ENCODE assay signal across 20 mouse cellular contexts in genomic region chr10:93696001-93696400, GRCm38 (mm10). TPM values are rescaled to one million over a fixed set of nuclear protein-coding genes. Genes with fewer than 3 reads are reported as not detected.
A peak's percentile ranks its signal among the peaks of the same experiment; 100 is the strongest.
DNase-seq lines count a peak whose midpoint lies in the region; ATAC-seq and TF ChIP-seq lines count a peak whose summit lies in the region.
"Had no signal": no experiment of that assay in that cellular context is flagged by ENCODE, and none has a peak within 500 bp of the region (broad histone marks: within the 10 kb centered on the region; RNA-seq: fewer than 3 reads in every experiment).

No protein-coding gene starts in this region.

- H3K4me3 ChIP-seq in lung, embryonic 14.5 days (ENCODE audit: low read depth, low read length) = no peak overlapping the region
- H3K4me3 ChIP-seq in lung, postnatal 0 days (ENCODE audit: low read depth, low read length) = no peak overlapping the region
- H3K4me3 ChIP-seq in intestine, postnatal 0 days (ENCODE audit: low read depth, low read length) = no peak overlapping the region
- H3K4me3 ChIP-seq: embryonic facial prominence, embryonic 10.5 days; heart, adult 2 months; hindbrain, embryonic 12.5 days; left cerebral cortex, adult 2 months; limb, embryonic 15.5 days; liver, embryonic 15.5 days; midbrain, embryonic 12.5 days had no signal

- DNase-seq in cerebellum, adult 11-12 months = peak; percentile 31
- DNase-seq in cerebellum, postnatal 4 days (ENCODE audit: low spot score in 2 of 2) = no peak
- no peak for DNase-seq in lung, embryonic 14.5 days
- no peak for DNase-seq in lung, postnatal 0 days (ENCODE audit: low spot score)
- peak; percentile 56 to 57 for DNase-seq in cerebellum, postnatal 14 days
- peak; percentile 44 for DNase-seq in testis, postnatal 14 days (ENCODE audit: low spot score)
- DNase-seq in adipocyte (ENCODE audit: low spot score) = no peak
- DNase-seq: adrenal gland, postnatal 36 days; gastrocnemius, postnatal 14 days; heart, adult 2 months; kidney, adult 18-20 months; left cerebral cortex, postnatal 4 days; lung, postnatal 14 days had no signal

- 65% methylated on average over 4 of the region's 4 CpGs for WGBS in lung, embryonic 14.5 days
- WGBS in lung, postnatal 0 days = 56% methylated on average over 4 of the region's 4 CpGs
- WGBS in intestine, postnatal 0 days = 88% methylated on average over 4 of the region's 4 CpGs

- H3K9ac ChIP-seq in lung, embryonic 14.5 days = no peak overlapping the region
- H3K9ac ChIP-seq in lung, postnatal 0 days (replicated peaks; ENCODE audit: low read depth) = no peak overlapping the region
- no peak overlapping the region for H3K9ac ChIP-seq in intestine, postnatal 0 days (ENCODE audit: low read depth, low read length)
- H3K9ac ChIP-seq: hindbrain, embryonic 12.5 days; limb, embryonic 15.5 days; liver, embryonic 15.5 days; midbrain, embryonic 12.5 days had no signal

- H3K36me3 ChIP-seq in lung, embryonic 14.5 days (ENCODE audit: insufficient read depth) = no peaks in the 10 kb centered on the region
- H3K36me3 ChIP-seq in lung, postnatal 0 days (ENCODE audit: insufficient read depth, low read length) = no peaks in the 10 kb centered on the region
- H3K36me3 ChIP-seq in intestine, postnatal 0 days (ENCODE audit: control insufficient read depth, insufficient read depth) = no peaks in the 10 kb centered on the region
- H3K36me3 ChIP-seq: embryonic facial prominence, embryonic 10.5 days; hindbrain, embryonic 12.5 days; limb, embryonic 15.5 days; liver, embryonic 15.5 days; midbrain, embryonic 12.5 days had no signal

- no peaks in the 10 kb centered on the region for H3K9me3 ChIP-seq in lung, embryonic 14.5 days (ENCODE audit: low read depth, low read length)
- no peaks in the 10 kb centered on the region for H3K9me3 ChIP-seq in lung, postnatal 0 days (ENCODE audit: low read length)
- no peaks in the 10 kb centered on the region for H3K9me3 ChIP-seq in intestine, postnatal 0 days (ENCODE audit: control insufficient read depth)
- H3K9me3 ChIP-seq: embryonic facial prominence, embryonic 10.5 days; hindbrain, embryonic 12.5 days; limb, embryonic 15.5 days; liver, embryonic 15.5 days; midbrain, embryonic 12.5 days had no signal

- no peaks in the 10 kb centered on the region for H3K27me3 ChIP-seq in lung, embryonic 14.5 days (ENCODE audit: insufficient read depth, low read length)
- no peaks in the 10 kb centered on the region for H3K27me3 ChIP-seq in lung, postnatal 0 days (replicated peaks; ENCODE audit: insufficient read depth, low read length)
- no peaks in the 10 kb centered on the region for H3K27me3 ChIP-seq in intestine, postnatal 0 days (replicated peaks; ENCODE audit: control insufficient read depth, insufficient read depth, low read length)
- H3K27me3 ChIP-seq: hindbrain, embryonic 12.5 days; limb, embryonic 15.5 days; liver, embryonic 15.5 days; midbrain, embryonic 12.5 days had no signal

- no peaks in the 10 kb centered on the region; the same call in 1 of the 2 replicates for H3K4me1 ChIP-seq in lung, embryonic 14.5 days (ENCODE audit: insufficient read depth)
- H3K4me1 ChIP-seq in lung, postnatal 0 days (ENCODE audit: insufficient read depth, low read depth, low read length) = peaks cover 3% of the 10 kb centered on the region; the same call in 1 of the 2 replicates
- no peaks in the 10 kb centered on the region for H3K4me1 ChIP-seq in intestine, postnatal 0 days (replicated peaks; ENCODE audit: control insufficient read depth, insufficient read depth, low read length)
- H3K4me1 ChIP-seq: limb, embryonic 15.5 days had no signal

- TF ChIP-seq EP300 in lung, postnatal 0 days (IDR thresholded peaks at IDR 0.05) = no peak

- no peak for TF ChIP-seq CTCF in lung, embryonic 14.5 days (IDR thresholded peaks at IDR 0.05; ENCODE audit: low read depth)
- no peak for TF ChIP-seq CTCF in lung, postnatal 0 days (IDR thresholded peaks at IDR 0.05)
- TF ChIP-seq CTCF in intestine, postnatal 0 days (IDR thresholded peaks at IDR 0.05; ENCODE audit: low read depth) = no peak

- peak overlapping the region; percentile 63; the same call in 1 of the 2 replicates for H3K27ac ChIP-seq in lung, embryonic 14.5 days (ENCODE audit: low read depth)
- H3K27ac ChIP-seq in lung, postnatal 0 days (ENCODE audit: low read length) = no peak overlapping the region
- no peak overlapping the region for H3K27ac ChIP-seq in intestine, postnatal 0 days (ENCODE audit: low read depth, low read length)
- H3K27ac ChIP-seq: embryonic facial prominence, embryonic 10.5 days; heart, adult 2 months; hindbrain, embryonic 12.5 days; left cerebral cortex, adult 2 months; limb, embryonic 15.5 days; liver, embryonic 15.5 days; midbrain, embryonic 12.5 days had no signal

- ATAC-seq in lung, embryonic 14.5 days (ENCODE audit: insufficient read depth) = no peak
- ATAC-seq in lung, postnatal 0 days = no peak
- no peak for ATAC-seq in intestine, postnatal 0 days

- no peak overlapping the region for H3K4me2 ChIP-seq in lung, embryonic 14.5 days
- no peak overlapping the region for H3K4me2 ChIP-seq in lung, postnatal 0 days (replicated peaks; ENCODE audit: low read depth, low read length)
- H3K4me2 ChIP-seq in intestine, postnatal 0 days (replicated peaks; ENCODE audit: low read depth) = no peak overlapping the region
- H3K4me2 ChIP-seq: limb, embryonic 15.5 days; liver, embryonic 15.5 days had no signal

RNA-seq across cellular contexts. Expression of gene Ntn4, which starts 55.5 kb away (rescaled TPM):
- polyA plus RNA-seq in lung, embryonic 14.5 days (2014; fragmentation: Nextera tagmentation; extraction: Ambion mirVana) = 0.76 and 0.92 TPM in 2 replicates
- polyA plus RNA-seq in lung, postnatal 0 days (2015; fragmentation: Nextera tagmentation; extraction: Ambion mirVana) = 1.3 and 1.4 TPM in 2 replicates
- 0.10 and 0.25 TPM in 2 replicates for polyA plus RNA-seq in intestine, postnatal 0 days (2015; fragmentation: Nextera tagmentation; extraction: Ambion mirVana)

Comparison
In these comparisons a context has a peak if more than half of its experiments do, and no peak if none do; other contexts are left out.
1. DNase-seq: peak in cerebellum, adult 11-12 months (single experiment), cerebellum, postnatal 14 days (2 of 2) and testis, postnatal 14 days (single experiment); none in cerebellum, postnatal 4 days (0 of 2), lung, embryonic 14.5 days (single experiment), lung, postnatal 0 days (single experiment) and adipocyte (single experiment).